Mouse (Mus musculus) neural tube, embryonic 14.5 days (tissue): ENCODE results near the gene Igsf21. TPM values are rescaled to one million over a fixed set of nuclear protein-coding genes. Genes with fewer than 3 reads are reported as not detected.

Source experiments
- ATAC-seq: fragments of 200-750 bp; cut with Nextera tagmentation; 2 replicates; pipeline ENCODE4 v1.8.0; 2017; ENCODE audit warnings: low read depth, mild to moderate bottlenecking, moderate TSS enrichment, moderate library complexity
- H3K27ac ChIP-seq: fragments of 300-500 bp; sonication (generic); 2 replicates; pipeline ENCODE4 v1.5.1; 2014; ENCODE audit warnings: low read depth, mild to moderate bottlenecking, control low read depth, low read length, moderate library complexity, mixed read lengths
- H3K27me3 ChIP-seq: fragments of 300-500 bp; sonication (generic); 2 replicates; pipeline ENCODE4 v1.6.1; 2014; ENCODE audit warnings: low read length; ENCODE audit not compliant: control insufficient read depth, insufficient read depth
- H3K36me3 ChIP-seq: fragments of 300-500 bp; sonication (generic); 2 replicates; pipeline ENCODE4 v1.6.1; 2014; ENCODE audit warnings: low read length, mixed read lengths; ENCODE audit not compliant: control insufficient read depth, insufficient read depth
- H3K4me1 ChIP-seq: fragments of 300-500 bp; sonication (generic); 2 replicates; pipeline ENCODE4 v1.6.1; 2014; ENCODE audit warnings: low read length; ENCODE audit not compliant: control insufficient read depth, insufficient read depth
- H3K4me2 ChIP-seq: fragments of 300-500 bp; sonication (generic); 2 replicates; pipeline ENCODE4 v1.6.1; 2014; ENCODE audit warnings: mild to moderate bottlenecking, low read depth, low read length, control low read depth
- H3K4me3 ChIP-seq: fragments of 300-500 bp; sonication (generic); 2 replicates; pipeline ENCODE4 v1.5.1; 2014; ENCODE audit warnings: low read depth, low read length, control low read depth, mixed read lengths
- H3K9ac ChIP-seq: fragments of 300-500 bp; sonication (generic); replicated peaks from 2 replicates; pipeline ENCODE4 v1.6.1; 2014; ENCODE audit warnings: low read depth, mild to moderate bottlenecking, control low read depth, low read length, mixed read lengths
- H3K9me3 ChIP-seq: fragments of 300-500 bp; sonication (generic); 2 replicates; pipeline ENCODE4 v1.6.1; 2016; ENCODE audit warnings: low read length; ENCODE audit not compliant: control insufficient read depth
- WGBS: fragments of 180-500 bp; shearing (Covaris S2); extraction: QIAGEN DNeasy Blood & Tissue Kit; methylation state at CpG from one replicate; pipeline ENCODE4 v1.1.7; 2014; 5-methylcytosine and 5-hydroxymethylcytosine counted together
- polyA plus RNA-seq: library from polyadenylated mRNA; unstranded; fragments of >200 nt; fragmentation: Nextera tagmentation; extraction: Ambion mirVana; gene quantifications from 2 replicates; pipeline ENCODE4 v1.2.1, GENCODE M21; 2014

The Igsf21 gene
- polyA plus RNA-seq = 77.0 and 95.1 TPM in 2 replicates

DNA sequence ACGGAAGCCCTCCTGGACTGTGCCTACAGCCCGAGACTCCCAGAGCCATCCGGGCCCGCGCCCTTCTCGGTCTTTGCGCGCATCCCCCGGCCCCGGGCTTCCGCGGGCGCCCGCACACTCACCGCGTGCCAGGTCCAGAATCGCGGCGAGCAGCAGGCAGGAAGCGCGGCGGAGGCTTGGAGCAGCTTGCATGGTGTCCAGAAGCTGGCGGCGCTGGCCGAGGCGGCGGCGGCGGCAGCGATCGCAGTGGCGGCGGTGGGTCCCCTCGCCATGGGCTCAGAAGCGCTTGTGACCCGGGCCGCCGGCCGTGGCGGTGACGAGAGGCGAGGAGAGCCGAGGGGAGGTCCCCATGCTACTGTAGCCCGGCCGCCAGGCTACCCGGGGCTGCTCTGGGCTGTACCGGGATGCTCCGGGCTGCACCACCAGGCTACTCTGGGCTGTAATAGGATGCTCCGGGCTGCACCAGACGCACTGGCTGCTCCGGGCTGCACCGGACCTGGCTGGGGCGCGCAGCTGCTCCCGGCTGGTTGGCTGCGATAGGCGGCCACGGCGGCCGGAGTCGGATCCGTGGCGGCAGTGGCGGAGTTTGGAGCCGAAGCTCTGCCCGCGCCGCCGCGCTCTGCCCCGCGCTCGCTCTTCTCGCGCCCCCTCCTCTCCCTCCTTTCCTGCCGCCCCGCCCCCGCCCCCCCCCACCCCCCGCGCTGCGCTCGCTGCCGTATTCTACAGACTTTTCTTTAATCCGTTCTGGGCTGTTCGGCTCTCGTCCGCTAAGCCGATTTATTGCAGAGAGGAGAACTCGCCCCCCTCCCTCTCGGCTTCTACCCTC lies at the start of gene Igsf21:
Gene Igsf21 (minus strand): TSS at position 605 of the 826 bp plus-strand sequence.
- Histone ChIP-seq H3K4me3 (peak within 1 kb of the TSS; percentile 63), H3K27me3 (peaks cover 15% of the 10 kb centered on the region), H3K9ac (peak within 1 kb of the TSS; percentile 92), H3K36me3 (no peaks in the 10 kb centered on the region), H3K4me2 (peak within 1 kb of the TSS; percentile 69), H3K27ac (peak within 1 kb of the TSS; percentile 78), H3K9me3 (no peaks in the 10 kb centered on the region), H3K4me1 (peaks cover 28% of the 10 kb centered on the region)
- ATAC-seq = peak; percentile 80
- WGBS = under 1% methylated on average over 56 of the region's 90 CpGs

DNA sequence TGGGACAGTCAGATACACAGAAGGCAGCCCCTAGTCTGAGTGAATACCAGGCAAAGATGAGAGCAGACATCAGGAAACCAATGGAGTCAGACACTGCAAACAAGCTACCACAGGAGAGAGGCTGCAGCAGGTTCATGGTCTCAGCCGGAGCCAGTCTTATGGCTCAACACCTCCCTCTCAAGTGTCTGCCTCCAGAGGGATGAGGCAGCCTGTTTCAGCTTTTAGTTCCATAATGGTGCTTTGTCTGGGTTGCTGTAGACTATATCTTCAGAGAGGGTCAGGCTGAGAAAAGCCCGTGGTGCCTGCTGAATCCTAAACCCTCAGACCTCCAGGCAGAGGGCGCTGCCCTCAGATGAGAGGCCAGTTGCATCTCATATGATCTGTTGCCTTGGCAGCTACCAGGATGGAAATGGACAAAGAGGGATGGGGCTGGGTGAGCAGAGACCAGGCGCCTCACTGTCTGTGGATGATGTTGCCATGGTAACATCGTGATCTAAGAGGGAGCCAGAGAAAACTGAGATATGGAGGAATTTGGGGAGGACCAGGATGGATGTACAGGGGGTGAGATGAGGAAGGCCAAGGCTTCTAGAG lies 39.2 kb upstream of the Igsf21 start:
- Histone ChIP-seq H3K36me3 (no peaks in the 10 kb centered on the region), H3K9ac (no peak overlapping the region), H3K4me2 (no peak overlapping the region), H3K9me3 (no peaks in the 10 kb centered on the region), H3K4me3 (no peak overlapping the region), H3K4me1 (peaks cover 9% of the 10 kb centered on the region; the same call in 1 of the 2 replicates), H3K27me3 (no peaks in the 10 kb centered on the region), H3K27ac (no peak overlapping the region; the same call in 1 of the 2 replicates)
- 57% methylated on average over 5 of the region's 5 CpGs for WGBS
- ATAC-seq = peak; percentile 58; the same call in 1 of the 2 replicates

DNA sequence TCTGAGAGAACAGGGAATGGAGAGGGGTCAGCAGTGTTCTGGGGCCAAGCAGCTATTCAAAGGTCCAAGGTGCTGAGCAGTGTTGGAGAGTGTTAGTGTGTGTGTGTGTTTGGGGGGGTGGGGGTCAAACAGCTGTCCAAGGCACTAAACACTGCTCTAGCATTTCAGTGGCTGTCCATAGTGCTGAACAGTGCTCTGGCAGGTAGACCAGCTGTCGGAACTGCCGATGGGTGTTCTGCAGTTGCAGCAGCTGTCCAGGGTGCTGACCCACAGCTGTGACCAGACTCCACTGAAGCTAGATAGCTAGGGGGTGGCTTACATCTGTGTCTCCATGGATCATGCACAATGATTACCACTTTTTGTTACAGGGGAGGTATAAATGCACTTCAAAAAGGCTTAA lies 36.8 kb upstream of the Igsf21 start:
- ATAC-seq = no peak
- H3K9me3 ChIP-seq = no peaks in the 10 kb centered on the region
- H3K36me3 ChIP-seq = no peaks in the 10 kb centered on the region
- H3K4me1 ChIP-seq = peaks cover 6% of the 10 kb centered on the region; the same call in 1 of the 2 replicates
- H3K4me2 ChIP-seq = no peak overlapping the region
- no peak overlapping the region for H3K9ac ChIP-seq
- H3K27ac ChIP-seq = no peak overlapping the region
- no peak overlapping the region for H3K4me3 ChIP-seq
- H3K27me3 ChIP-seq = no peaks in the 10 kb centered on the region
- 9% methylated on average over 2 of the region's 2 CpGs for WGBS

DNA sequence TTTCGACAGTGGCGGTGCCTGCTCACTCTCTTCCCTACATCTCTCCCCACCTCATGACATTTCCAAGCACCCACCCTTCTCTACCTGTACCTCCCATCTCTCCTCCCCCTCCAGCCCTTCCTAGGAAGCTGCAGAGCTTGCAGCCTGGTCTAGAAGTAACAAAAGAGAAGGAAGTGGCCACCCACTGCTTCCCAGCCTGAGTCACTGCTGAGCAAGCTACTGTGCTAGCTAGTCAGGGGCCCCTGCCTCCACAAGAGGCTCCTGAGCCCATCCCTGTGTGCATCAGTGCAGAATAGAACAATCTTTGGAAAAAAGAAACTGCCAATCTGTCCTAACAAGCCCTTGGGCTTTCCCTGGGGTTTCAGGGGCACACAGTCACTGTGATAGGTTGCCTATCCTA lies 31.7 kb upstream of the Igsf21 start:
- Histone ChIP-seq H3K36me3 (no peaks in the 10 kb centered on the region), H3K9ac (no peak overlapping the region), H3K27ac (no peak overlapping the region), H3K27me3 (no peaks in the 10 kb centered on the region), H3K4me1 (no peaks in the 10 kb centered on the region), H3K9me3 (no peaks in the 10 kb centered on the region), H3K4me3 (no peak overlapping the region), H3K4me2 (no peak overlapping the region)
- 98% methylated on average over 2 of the region's 2 CpGs for WGBS
- ATAC-seq = no peak

DNA sequence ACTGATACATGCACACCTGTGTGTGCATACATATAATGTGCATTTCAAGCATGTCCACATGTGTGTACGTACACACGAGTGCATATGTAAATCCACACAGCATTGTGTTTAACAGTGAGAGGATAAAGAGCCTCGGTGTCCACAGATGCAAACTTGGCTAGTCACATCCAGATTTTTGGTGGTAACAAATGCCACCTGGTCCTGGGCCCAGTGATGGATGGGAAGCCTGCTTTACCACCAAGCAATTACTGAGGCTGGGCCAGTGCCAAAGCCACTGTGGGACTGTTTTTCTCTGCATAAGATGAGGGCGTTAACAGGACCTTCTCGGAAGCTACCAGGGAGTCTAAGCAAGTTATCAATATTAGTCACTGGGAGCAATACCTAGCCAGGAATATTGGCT lies 25.3 kb upstream of the Igsf21 start:
- Histone ChIP-seq H3K4me2 (no peak overlapping the region), H3K36me3 (no peaks in the 10 kb centered on the region), H3K4me3 (no peak overlapping the region), H3K27ac (no peak overlapping the region), H3K4me1 (no peaks in the 10 kb centered on the region), H3K9ac (no peak overlapping the region), H3K9me3 (no peaks in the 10 kb centered on the region), H3K27me3 (no peaks in the 10 kb centered on the region)
- no peak for ATAC-seq
- WGBS = 87% methylated on average over 5 of the region's 5 CpGs

DNA sequence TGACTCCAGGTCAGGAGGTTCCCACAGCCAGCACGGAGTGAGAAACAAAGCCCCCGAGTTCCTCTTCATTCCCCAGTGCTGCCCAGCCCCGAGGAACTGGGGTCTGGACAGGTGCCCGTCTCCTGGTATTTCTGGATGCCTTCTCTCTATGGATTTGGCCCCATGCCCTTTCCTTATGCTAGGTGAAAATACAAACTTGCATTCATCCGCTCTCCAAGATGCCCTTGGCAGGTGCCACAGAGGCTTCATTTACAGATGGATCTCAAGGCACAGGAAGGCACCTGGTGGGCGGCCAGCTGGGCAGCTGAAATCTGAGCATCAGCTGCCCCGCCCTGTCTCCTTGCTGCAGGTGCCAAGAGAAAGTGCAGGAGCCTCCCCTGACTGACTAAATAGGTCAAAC lies 23.9 kb upstream of the Igsf21 start:
- 76% methylated on average over 7 of the region's 7 CpGs for WGBS
- Histone ChIP-seq H3K27ac (no peak overlapping the region), H3K27me3 (no peaks in the 10 kb centered on the region), H3K9ac (no peak overlapping the region), H3K4me1 (no peaks in the 10 kb centered on the region), H3K9me3 (no peaks in the 10 kb centered on the region), H3K4me2 (no peak overlapping the region), H3K36me3 (no peaks in the 10 kb centered on the region), H3K4me3 (no peak overlapping the region)
- no peak for ATAC-seq

DNA sequence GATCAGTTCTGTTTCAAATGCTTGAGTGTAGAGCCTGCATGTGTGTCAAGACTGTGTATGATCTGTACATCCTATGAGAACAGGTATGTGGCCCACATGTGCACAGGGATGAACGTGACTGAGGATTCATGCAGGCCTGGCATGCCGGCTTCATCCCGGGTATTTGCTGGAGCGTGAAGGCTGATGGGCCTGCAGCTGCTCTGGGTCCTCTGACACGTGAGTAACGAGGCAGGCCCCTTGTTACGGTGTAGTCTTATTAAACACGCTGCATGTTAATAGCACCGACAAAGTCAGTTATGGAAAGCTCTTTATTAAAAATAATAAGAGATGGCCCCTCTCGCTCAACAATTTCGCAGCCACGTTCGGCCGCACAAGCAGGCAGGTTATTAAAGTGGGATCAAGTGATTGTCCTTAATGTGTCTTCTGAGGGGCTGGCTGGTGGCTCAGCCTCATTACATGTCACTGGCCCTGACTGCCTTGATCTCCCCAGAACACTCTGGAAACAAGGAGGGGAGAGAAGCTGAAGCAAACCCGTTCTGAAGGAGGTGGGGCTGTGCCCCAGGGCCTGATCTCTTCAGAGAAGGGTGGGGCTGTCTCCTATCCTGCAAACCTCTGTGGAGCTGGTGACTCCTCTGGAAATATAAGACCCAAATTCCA lies 22.7 kb upstream of the Igsf21 start:
- no peak overlapping the region for H3K9ac ChIP-seq
- no peak overlapping the region for H3K4me3 ChIP-seq
- peak overlapping the region; percentile 0; the same call in 1 of the 2 replicates for H3K27ac ChIP-seq
- WGBS = 46% methylated on average over 15 of the region's 15 CpGs
- H3K4me2 ChIP-seq = no peak overlapping the region
- H3K27me3 ChIP-seq = no peaks in the 10 kb centered on the region
- ATAC-seq = peak; percentile 78
- no peaks in the 10 kb centered on the region for H3K4me1 ChIP-seq
- H3K36me3 ChIP-seq = no peaks in the 10 kb centered on the region
- no peaks in the 10 kb centered on the region for H3K9me3 ChIP-seq

DNA sequence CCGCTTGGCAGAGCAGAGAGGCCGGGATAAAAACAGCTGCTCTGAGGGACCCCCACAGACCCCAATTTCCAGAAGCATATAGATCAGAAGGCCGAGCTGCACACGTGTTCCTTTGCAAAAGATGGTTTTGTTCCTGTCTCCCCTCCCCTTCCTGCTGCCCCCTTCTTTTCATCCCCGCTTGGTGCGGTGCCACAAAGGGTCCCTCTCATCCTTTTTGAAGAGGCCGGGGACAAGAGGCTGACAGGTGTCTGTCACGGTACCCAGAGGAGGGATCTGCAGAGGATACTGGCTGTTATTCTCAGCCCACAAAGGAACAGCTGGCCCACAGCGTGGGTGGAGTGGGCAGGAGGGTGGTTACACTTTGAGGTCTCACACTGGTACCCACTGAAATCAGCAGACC lies 21.3 kb upstream of the Igsf21 start:
- Histone ChIP-seq H3K27me3 (no peaks in the 10 kb centered on the region), H3K4me2 (no peak overlapping the region), H3K27ac (no peak overlapping the region), H3K9ac (no peak overlapping the region), H3K4me1 (no peaks in the 10 kb centered on the region), H3K9me3 (no peaks in the 10 kb centered on the region), H3K4me3 (no peak overlapping the region), H3K36me3 (no peaks in the 10 kb centered on the region)
- no peak for ATAC-seq
- 70% methylated on average over 9 of the region's 9 CpGs for WGBS

DNA sequence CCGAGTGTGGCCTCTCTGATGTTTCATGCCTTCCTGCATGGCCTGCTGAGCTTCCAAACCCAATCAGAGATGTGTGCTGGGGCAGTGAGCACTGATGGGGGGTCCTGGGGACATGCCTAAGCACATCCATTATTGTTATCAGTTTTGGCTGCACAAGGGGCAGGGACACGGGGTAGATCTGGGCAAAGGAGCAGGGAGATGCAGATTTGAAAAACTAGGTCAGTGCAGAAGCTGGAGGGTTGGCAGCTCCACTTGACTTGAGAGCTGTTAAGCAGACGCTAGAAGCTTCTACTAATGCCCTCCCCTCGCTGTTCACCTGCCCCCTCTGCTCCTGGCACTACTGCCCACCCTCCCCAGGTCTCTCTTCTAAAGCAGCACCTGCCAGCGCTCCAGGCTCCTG lies 20.5 kb upstream of the Igsf21 start:
- Histone ChIP-seq H3K27ac (no peak overlapping the region), H3K27me3 (no peaks in the 10 kb centered on the region), H3K36me3 (no peaks in the 10 kb centered on the region), H3K4me3 (no peak overlapping the region), H3K9me3 (no peaks in the 10 kb centered on the region), H3K4me2 (no peak overlapping the region), H3K4me1 (no peaks in the 10 kb centered on the region), H3K9ac (no peak overlapping the region)
- no peak for ATAC-seq
- 80% methylated on average over 5 of the region's 5 CpGs for WGBS
